Mouse (Mus musculus): ENCODE measurements around the gene Rab8a. TPM values are rescaled to one million over a fixed set of nuclear protein-coding genes. Genes with fewer than 3 reads are reported as not detected.

The Rab8a gene
- total RNA-seq, 2 experiments from 2014 or later: 40.0 to 41.2 TPM

DNA sequence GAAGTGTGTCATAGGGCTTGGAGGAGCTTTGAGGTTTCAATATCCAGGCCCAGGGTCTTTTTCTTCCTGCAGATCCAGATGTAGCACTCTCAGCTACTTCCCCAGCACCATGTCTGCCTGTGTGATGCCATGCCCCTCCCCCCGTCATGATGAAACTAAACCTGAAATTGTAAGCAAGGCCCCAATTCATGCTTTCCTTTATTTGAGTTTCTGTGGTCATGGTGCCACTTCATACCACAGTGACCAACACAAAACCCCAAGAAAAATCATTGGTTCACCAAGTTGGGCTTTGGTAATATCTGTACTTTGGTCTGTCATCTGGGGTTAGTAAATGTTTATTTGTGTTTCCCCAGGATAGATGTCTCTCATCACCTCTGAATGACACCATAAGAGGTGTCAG is 47.6 kb downstream of the Rab8a start:
- no peak for DNase-seq (ENCODE audit: extremely low spot score in 1 of 2, low spot score in 1 of 2)

DNA sequence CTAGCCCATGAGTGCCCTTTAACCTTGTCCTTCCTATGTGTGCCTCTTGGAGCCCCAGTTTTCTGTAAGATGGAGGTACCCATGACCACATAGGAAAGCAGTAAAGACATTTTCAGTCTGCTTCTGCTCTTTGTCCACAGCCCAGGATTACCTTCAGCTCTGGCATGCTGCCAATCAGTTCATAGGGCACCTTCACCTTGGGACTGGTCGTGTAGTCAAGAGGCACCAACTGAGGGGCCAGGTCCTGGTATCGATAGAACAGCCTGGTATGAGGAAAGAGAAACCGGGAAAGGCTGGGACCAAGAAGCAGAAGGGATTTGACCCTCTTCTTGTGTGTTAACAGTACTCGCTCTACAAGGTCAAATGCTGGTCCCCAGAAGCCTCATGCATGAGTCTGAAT is 49.2 kb downstream of the Rab8a start:
- no peak for DNase-seq (ENCODE audit: extremely low spot score in 1 of 2, low spot score in 1 of 2)

DNA sequence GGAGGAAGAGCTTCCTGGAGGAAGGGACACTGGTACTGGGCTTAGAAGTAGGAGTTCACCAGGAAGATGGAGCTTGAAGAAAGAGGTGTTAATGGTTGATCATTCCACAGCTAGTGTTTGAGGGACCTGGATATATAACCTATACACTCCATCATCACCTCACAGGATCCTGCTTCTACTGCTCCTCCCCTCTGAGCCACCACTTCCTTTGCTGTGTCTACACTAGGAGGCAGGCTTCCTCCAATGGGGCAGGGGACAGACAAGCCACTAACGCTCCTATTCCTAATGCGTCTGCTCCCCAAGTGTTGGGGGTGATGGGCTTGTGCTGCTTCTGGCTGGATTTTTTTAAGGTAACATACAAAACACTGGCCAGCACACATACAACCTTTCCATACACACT is 49.7 kb downstream of the Rab8a start:
- DNase-seq (ENCODE audit: extremely low spot score in 1 of 2, low spot score in 1 of 2): no peak

DNA sequence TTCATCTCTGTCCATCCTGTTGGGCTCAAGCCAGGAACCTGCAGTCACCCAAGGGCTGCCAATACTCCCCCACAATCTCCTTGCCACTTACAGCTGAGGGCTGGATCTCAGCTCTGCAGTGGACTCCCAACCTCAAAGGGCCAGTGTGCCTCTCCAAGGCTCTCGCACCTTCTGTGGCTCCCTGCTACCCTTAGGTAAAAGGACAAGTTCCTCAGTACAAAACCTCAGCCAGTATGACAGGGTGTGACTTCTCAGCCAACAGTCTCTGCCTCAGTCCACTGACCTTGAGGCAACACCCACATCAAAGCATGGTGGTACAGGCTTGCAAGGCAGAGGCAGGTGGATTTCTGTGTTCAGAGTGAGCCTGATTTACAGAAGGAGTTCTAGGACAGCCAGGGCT is 50.8 kb downstream of the Rab8a start:
- no peak for DNase-seq (ENCODE audit: extremely low spot score in 1 of 2, low spot score in 1 of 2)

DNA sequence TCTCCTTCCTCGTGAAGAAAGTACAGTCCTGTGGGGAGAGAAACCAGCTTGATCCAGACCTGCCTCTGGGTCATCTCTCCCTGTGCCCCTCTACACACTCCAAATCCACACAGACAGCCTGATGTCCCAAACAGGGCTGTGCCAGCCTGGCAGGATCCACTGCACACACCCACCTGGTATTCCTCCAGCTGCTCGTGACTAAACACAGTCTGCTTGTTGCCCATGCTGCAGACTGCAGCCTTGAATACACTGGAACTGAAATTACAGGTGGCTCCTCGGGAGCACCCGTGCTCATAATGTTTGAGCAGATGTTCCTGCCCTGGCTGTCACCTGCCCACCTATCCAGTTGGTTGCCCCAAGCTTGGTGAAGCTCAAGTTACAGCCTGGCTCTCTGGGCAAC is 51.8 kb downstream of the Rab8a start, which contains the start of gene Cib3:
Cib3 (minus strand) TSS at position 87 of the 400 bp plus-strand sequence.
- DNase-seq (ENCODE audit: extremely low spot score in 1 of 2, low spot score in 1 of 2): no peak

DNA sequence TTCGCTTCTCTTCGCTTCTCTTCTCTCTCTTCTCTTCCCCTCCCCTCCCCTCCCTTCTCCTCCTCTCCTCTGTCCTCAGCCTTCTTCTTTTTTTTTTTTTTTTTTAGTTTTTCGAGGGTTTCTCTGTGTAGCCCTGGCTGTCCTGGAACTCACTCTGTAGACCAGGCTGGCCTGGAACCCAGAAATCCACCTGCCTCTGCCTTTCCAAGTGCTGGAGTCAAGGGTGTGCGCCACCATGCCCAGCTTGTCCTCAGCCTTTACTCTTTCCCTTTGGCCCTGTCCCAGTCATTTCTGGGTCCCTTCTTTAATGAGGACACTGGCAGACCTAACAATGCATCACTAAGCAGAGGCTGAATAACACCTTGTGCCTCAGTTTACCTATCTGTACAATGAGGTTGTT is 52.5 kb downstream of the Rab8a start, which contains the start of gene Gm11034:
Gm11034 (minus strand) TSS at position 101 of the 400 bp plus-strand sequence.
- no peak for DNase-seq (ENCODE audit: extremely low spot score in 1 of 2, low spot score in 1 of 2)

DNA sequence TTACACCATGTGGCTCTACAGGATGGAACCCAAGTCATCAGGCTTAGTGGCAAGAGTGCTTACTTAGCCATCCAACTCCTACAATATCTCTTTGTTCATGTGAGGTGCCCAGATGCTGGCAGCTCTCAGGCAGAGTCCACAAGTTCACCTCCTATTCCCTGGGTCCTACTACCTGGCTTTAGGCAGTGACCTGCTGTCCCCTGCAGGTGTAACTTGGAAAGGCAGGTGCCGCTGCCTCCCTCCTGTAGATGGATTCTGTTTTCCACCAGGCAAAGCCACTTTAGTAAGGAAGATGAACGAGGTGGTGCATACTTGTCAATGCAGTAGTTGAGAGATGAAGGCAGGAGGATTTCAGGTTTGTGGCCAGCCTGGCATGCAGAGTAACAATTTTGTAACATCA is 54.1 kb downstream of the Rab8a start:
- DNase-seq (ENCODE audit: extremely low spot score in 1 of 2, low spot score in 1 of 2): no peak

DNA sequence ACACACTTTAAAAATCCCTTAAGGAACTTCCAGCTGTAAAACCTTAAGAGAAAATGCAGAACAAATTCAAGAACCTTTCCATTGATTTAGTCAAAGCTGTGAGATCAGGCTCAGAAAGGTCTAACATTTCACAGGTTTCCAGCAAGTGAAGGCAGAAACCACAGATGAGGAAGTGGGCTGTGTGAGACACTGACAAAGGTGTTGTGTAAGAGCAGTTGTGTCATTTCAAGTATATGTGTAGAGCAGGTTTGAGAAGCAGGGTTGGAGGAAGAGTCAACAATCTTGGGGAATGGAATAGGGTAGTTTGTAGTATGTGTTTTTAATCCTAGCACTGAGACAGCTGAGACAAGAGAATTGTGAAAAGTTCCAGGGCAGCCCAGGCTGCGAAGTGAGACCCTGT is 54.9 kb downstream of the Rab8a start:
- DNase-seq (ENCODE audit: extremely low spot score in 1 of 2, low spot score in 1 of 2): no peak

DNA sequence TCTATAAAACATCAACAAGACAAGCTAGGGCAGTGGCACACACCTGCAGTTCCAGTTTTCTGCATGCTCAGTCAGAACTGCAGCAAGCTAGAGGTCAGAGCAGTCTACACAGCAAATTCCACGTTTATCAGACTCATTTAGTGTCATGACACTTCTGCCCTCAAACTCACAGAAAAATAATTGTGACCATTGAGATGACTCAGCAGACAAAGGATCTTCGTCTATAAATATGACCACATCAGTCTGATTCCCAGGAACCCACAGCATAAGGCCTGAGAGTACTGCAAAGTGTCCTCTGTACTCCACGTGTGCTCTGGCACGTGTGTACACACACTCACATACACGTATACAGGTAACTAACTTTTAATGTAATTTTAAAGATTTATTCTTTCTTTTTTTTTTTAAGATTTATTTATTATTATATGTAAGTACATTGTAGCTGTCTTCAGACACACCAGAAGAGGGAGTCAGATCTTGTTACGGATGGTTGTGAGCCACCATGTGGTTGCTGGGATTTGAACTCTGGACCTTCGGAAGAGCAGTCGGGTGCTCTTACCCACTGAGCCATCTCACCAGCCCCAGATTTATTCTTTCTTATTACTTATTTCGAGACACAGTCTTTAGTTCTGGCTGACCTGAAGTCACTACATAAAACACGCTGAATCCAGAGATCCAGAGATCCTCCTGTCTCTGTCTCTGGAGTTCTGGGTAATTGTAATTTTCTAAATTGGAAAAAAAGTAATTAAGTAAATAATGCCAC is 58.0 kb downstream of the Rab8a start:
- DNase-seq (ENCODE audit: extremely low spot score in 1 of 2, low spot score in 1 of 2): no peak

DNA sequence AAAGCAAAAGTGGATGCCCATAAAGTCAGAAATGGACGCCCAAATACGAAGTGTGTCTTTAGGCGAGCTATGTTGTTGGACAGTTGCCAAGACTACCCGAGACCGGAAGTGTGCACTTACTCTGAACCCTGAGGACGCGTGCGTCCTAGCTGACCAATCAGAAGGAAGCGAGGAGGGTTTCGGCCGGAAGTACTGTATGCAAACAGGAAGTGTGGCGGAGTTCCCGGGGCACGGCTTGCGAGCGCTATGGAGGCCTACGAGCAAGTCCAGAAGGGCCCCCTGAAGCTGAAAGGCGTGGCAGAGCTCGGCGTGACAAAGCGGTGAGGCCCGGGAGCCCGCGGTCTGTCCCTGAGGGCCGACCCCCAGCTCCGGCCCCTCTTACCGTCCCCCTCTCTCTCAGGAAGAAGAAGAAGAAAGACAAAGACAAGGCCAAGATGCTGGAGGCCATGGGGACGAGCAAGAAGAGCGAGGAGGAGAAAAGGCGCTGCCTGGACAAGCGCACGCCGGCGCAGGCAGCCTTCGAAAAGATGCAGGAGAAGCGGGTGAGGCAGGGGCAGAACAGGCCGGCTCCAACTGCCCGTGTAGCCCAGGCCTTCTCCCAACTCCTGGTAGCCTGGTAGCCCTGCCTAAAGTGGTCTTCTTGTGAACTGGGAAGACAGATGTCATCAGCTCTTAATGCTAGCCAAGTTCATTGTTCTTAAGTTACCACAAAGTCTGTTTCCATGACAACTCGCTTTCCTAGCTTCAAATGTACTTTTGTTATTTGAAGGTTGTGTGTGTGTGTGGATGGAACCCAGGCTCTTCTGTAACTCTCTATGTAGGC is 58.8 kb downstream of the Rab8a start, which contains the start of gene Fam32a:
Fam32a (plus strand) TSS at position 190 of the 823 bp plus-strand sequence.
- peak; percentile 66 to 67 for DNase-seq (ENCODE audit: extremely low spot score in 1 of 2, low spot score in 1 of 2)

DNA sequence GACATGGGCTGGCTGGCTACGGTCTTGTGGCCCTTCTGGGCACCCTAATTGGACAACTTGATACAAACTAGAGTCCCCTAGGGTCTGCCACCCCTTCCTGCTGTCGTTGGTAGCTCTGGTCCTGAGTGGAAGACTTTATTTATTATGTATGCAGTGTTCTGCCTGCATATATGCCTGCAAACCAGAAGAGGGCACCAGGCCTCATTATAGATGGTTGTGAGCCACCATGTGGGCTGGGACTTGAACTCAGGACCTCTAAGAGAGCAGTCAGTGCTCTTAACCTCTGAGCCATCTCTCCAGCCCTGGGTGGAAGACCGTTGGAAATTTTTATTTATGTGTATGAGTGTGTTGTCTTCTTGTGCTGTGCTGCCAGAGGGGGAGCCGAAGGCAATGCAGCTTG is 59.8 kb downstream of the Rab8a start:
- no peak for DNase-seq (ENCODE audit: extremely low spot score in 1 of 2, low spot score in 1 of 2)

DNA sequence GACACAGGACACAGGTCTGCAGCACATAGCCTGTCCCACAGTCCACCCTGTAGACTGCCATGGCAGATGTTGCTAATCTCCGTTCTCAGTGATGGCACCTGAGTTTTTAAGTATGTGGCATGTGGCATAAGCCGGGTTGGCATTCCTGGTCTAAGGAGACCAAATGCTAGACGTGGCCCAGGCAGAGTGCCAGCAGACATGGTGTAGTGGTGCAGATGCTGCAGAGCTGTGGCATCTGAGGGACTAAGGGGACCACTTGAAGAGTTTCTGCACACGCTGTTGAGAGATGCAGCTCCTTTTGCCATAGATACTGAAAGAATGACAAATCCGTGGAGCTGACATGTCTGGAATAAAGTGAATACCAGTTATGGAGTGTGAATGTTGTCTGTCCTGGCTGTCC is 61.7 kb downstream of the Rab8a start:
- DNase-seq (ENCODE audit: extremely low spot score in 1 of 2, low spot score in 1 of 2): no peak

Other genes with a start within 250 kb of the Rab8a start
- 10 to 100 TPM; 15.4 to 21.8 TPM for gene Zfp961, start 210.2 kb upstream of the Rab8a start, total RNA-seq (2021)
- not detected for gene Cyp4f18, start 151.6 kb upstream of the Rab8a start, total RNA-seq (2021)
- gene Olfr372, start 120.0 kb upstream of the Rab8a start, total RNA-seq (2021): not detected
- gene Olfr373, start 78.0 kb upstream of the Rab8a start, total RNA-seq (2021): not detected
- not detected for gene Olfr374, start 54.2 kb upstream of the Rab8a start, total RNA-seq (2021)
- 10 to 100 TPM; 26.2 to 27.5 TPM for gene Tpm4, start 26.2 kb upstream of the Rab8a start, total RNA-seq (2021)
- not detected for gene Hsh2d, start 28.4 kb downstream of the Rab8a start, total RNA-seq (2021)
- not detected for gene Cib3, start 51.6 kb downstream of the Rab8a start, total RNA-seq (2021)
- not detected for gene Gm11034, start 52.4 kb downstream of the Rab8a start, total RNA-seq (2021)
- 10 to 100 TPM; 57.4 to 60.6 TPM for gene Fam32a, start 58.5 kb downstream of the Rab8a start, total RNA-seq (2021)
- gene Ap1m1, start 78.8 kb downstream of the Rab8a start, total RNA-seq (2021): 10 to 100 TPM; 85.8 to 96.2 TPM
- gene Gm10282, start 144.1 kb downstream of the Rab8a start, total RNA-seq (2021): 1 to 10 TPM; 6.6 to 7.9 TPM
- gene Klf2, start 157.8 kb downstream of the Rab8a start, total RNA-seq (2021): 10 to 100 TPM; 14.3 to 18.0 TPM